Mouse (Mus musculus) megakaryocyte-erythroid progenitor cell, adult 5-6 weeks (primary cell): Measurements from ENCODE around the gene Cir1. TPM values are rescaled to one million over a fixed set of nuclear protein-coding genes. Genes with fewer than 3 reads are reported as not detected.

Experiments
- ATAC-seq: replicated peaks from 2 replicates; pipeline ENCODE4 v1.8.0; 2016; ENCODE audit warnings: mild to moderate bottlenecking, inconsistent platforms; ENCODE audit not compliant: severe bottlenecking, poor library complexity, low FRiP score, low TSS enrichment
- total RNA-seq, 2 experiments: library from RNA; stranded (forward) in 1 of 2; stranded (reverse) in 1 of 2; fragments of 200-1000, 215-1000 nt in 1 of 2; fragments of >200 nt in 1 of 2; fragmentation: Nextera tagmentation in 1 of 2; gene quantifications; 2 replicates each; pipeline ENCODE4 v1.2.3; 2014 to 2017

Cir1 gene
- total RNA-seq, 2 experiments from 2014 or later = 28.3 to 28.4 TPM

GRCm38 (mm10) chr2:73263172-73263765, 49.2 kb downstream of the Cir1 start:
- no peak for ATAC-seq

GRCm38 (mm10) chr2:73248701-73249100, 63.8 kb downstream of the Cir1 start:
- no peak for ATAC-seq

- ATAC-seq = no peak
These were observed 71.2 kb downstream of the Cir1 start for GRCm38 (mm10) chr2:73241299-73241698.

Other genes with a start within 250 kb of the Cir1 start
- 97.4 and 126 TPM in 2 replicates for gene Ola1, start 93.8 kb downstream of the Cir1 start, total RNA-seq (2014; fragmentation: Nextera tagmentation)
- gene Ola1, start 93.8 kb downstream of the Cir1 start, total RNA-seq (2017) = 149 and 159 TPM in 2 replicates
- not detected in 2 replicates for gene Sp9, start 40.8 kb downstream of the Cir1 start, total RNA-seq (2014; fragmentation: Nextera tagmentation)
- gene Sp9, start 40.8 kb downstream of the Cir1 start, total RNA-seq (2017) = 0.47 TPM in 1 of 2 replicates, not detected in the other
- gene Scrn3, start 100 bp downstream of the Cir1 start, total RNA-seq (2014; fragmentation: Nextera tagmentation) = 33.3 and 38.3 TPM in 2 replicates
- gene Scrn3, start 100 bp downstream of the Cir1 start, total RNA-seq (2017) = 54.5 and 79.7 TPM in 2 replicates
- 4.7 and 8.0 TPM in 2 replicates for gene Gpr155, start 73.9 kb upstream of the Cir1 start, total RNA-seq (2014; fragmentation: Nextera tagmentation)
- gene Gpr155, start 73.9 kb upstream of the Cir1 start, total RNA-seq (2017) = 4.5 and 7.8 TPM in 2 replicates
- 7.7 and 14.0 TPM in 2 replicates for gene Wipf1, start 217.0 kb upstream of the Cir1 start, total RNA-seq (2014; fragmentation: Nextera tagmentation)
- 3.9 and 9.6 TPM in 2 replicates for gene Wipf1, start 217.0 kb upstream of the Cir1 start, total RNA-seq (2017)